Mouse (Mus musculus) cerebellum, adult 2 months (tissue): ENCODE measurements at regions not wholly inside any gene's neighbourhood (a gene's known extent, or its start where the extent isn't known, plus 50 kb on each side); places are given as distances from the start of the nearest gene placed in this dataset.

ENCODE experiments used
- DNase-seq, 2 experiments: peaks; one replicate each; pipeline ENCODE4 v3.0.0; 2021
- H3K27ac ChIP-seq: fragments of 200-500 bp; 2 replicates; pipeline ENCODE4 v1.5.1; 2012; ENCODE audit warnings: low read length, control low read depth, inconsistent platforms; ENCODE audit not compliant: insufficient read depth
- H3K27me3 ChIP-seq: fragments of 200-500 bp; 2 replicates; pipeline ENCODE4 v1.6.1; 2012; ENCODE audit warnings: inconsistent platforms, mild to moderate bottlenecking, low read length, moderate library complexity; ENCODE audit not compliant: control insufficient read depth, insufficient read depth
- H3K4me1 ChIP-seq: fragments of 200-500 bp; 2 replicates; pipeline ENCODE4 v1.6.1; 2011; ENCODE audit warnings: low read length; ENCODE audit not compliant: control insufficient read depth, insufficient read depth
- H3K4me3 ChIP-seq: fragments of 200-500 bp; replicated peaks from 2 replicates; pipeline ENCODE3; 2011; ENCODE audit warnings: mild to moderate bottlenecking, low read depth, low read length, control low read depth; ENCODE audit not compliant: insufficient read depth
- CTCF ChIP-seq: fragments of 200-500 bp; IDR thresholded peaks from 2 replicates; pipeline ENCODE4 v1.5.1; 2011; ENCODE audit warnings: low read depth, mild to moderate bottlenecking, control low read depth, low read length, moderate library complexity, borderline replicate concordance; ENCODE audit not compliant: insufficient read depth
- POLR2A ChIP-seq: fragments of 200-500 bp; IDR thresholded peaks from 2 replicates; pipeline ENCODE4 v1.6.1; 2011; ENCODE audit warnings: low read length, control low read depth, borderline replicate concordance; ENCODE audit not compliant: insufficient read depth
- WGBS: fragments of 180-500 bp; shearing (Covaris S2); methylation state at CpG from one replicate; pipeline ENCODE4 v1.1.7; 2018; 5-methylcytosine and 5-hydroxymethylcytosine counted together

DNA sequence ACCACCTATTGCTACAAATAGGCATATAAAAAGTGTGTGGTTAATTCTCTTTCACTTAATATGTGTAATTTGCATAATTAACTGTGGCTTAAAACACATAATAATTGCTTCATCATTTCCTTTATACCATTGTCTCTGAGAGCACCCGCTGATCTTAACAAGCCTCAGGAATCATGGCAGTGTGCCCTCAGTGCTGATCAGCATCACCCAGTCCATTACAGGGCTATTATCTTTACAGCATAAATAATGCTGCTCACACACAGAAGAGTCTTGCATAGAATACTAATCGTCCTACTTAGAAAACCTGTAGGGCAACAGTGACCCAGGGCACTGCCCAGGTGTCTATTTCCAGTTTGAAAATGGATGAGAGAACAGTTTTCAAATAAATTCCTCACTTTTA is 102.4 kb downstream of the Gm597 start:
- Histone ChIP-seq H3K27me3 (no peaks in the 10 kb centered on the region), H3K4me1 (no peaks in the 10 kb centered on the region), H3K4me3 (no peak overlapping the region), H3K27ac (no peak overlapping the region)
- TF ChIP-seq POLR2A (no peak), CTCF (no peak)
- DNase-seq = no peak
- 14% methylated on average over 2 of the region's 2 CpGs for WGBS

- no peak overlapping the region for H3K4me3 ChIP-seq
- no peak for DNase-seq
- H3K27ac ChIP-seq = no peak overlapping the region
- WGBS = 74% methylated on average over 1 of the region's 1 CpGs
- TF ChIP-seq CTCF = no peak
- TF ChIP-seq POLR2A = no peak
- no peaks in the 10 kb centered on the region for H3K4me1 ChIP-seq
- no peaks in the 10 kb centered on the region for H3K27me3 ChIP-seq
Observed at GRCm38 (mm10) chr1:28675336-28675735, 104.7 kb downstream of the Gm597 start.

- Histone ChIP-seq H3K4me3 (no peak overlapping the region), H3K27ac (no peak overlapping the region), H3K4me1 (no peaks in the 10 kb centered on the region), H3K27me3 (no peaks in the 10 kb centered on the region)
- TF ChIP-seq CTCF (no peak), POLR2A (no peak)
- 32% methylated on average over 4 of the region's 4 CpGs for WGBS
- no peak for DNase-seq
Observed at GRCm38 (mm10) chr1:28640818-28641217, 139.2 kb downstream of the Gm597 start.

- Histone ChIP-seq H3K27me3 (no peaks in the 10 kb centered on the region), H3K27ac (no peak overlapping the region), H3K4me1 (no peaks in the 10 kb centered on the region), H3K4me3 (no peak overlapping the region)
- 82% methylated on average over 9 of the region's 9 CpGs for WGBS
- DNase-seq = peak in 1 of 2 experiments; percentile 2
- TF ChIP-seq CTCF = no peak
- no peak for TF ChIP-seq POLR2A
Observed at GRCm38 (mm10) chr1:28622745-28623144, 157.3 kb downstream of the Gm597 start.

- Histone ChIP-seq H3K4me1 (no peaks in the 10 kb centered on the region), H3K4me3 (no peak overlapping the region), H3K27ac (no peak overlapping the region), H3K27me3 (no peaks in the 10 kb centered on the region)
- 60% methylated on average over 1 of the region's 1 CpGs for WGBS
- no peak for DNase-seq
- TF ChIP-seq POLR2A (no peak), CTCF (no peak)
Observed at GRCm38 (mm10) chr1:28602383-28602782, 177.7 kb downstream of the Gm597 start.

DNA sequence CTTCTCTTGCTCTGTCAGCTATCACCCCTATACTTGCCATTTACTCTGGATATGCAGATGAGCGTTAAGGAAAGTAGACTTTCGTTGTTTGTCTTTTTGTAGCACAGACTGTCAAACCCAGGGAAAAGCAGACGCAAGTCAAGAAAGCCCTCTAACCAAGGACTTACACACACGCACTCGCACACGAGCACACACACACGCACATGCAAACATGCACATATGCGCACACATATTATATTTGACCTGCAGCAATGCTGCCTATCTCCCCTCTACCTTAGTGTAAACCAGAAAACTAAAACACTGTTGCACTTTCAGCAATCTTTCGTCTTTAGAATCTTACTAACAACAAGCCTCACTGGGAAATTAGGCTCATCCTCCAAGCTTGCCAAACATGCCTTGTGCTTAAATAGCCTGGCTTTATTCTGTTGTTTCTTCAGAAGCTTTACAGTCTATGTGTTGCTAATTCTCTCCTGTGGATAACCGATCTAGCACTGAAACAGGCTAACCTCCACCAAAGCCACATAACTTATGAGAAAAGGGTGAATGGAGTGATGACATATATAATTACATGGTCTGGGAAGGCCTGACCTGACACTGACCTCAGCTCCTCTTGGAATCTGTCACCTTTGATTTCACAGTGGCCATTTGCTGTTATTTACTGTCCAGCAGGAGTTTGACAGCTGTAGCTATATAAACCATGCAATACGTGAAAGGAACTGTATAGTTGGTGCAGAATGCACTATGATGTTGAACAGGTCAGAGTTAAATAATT is 214.5 kb downstream of the Gm597 start:
- no peak for DNase-seq
- no peaks in the 10 kb centered on the region for H3K4me1 ChIP-seq
- no peaks in the 10 kb centered on the region for H3K27me3 ChIP-seq
- 85% methylated on average over 11 of the region's 11 CpGs for WGBS
- H3K4me3 ChIP-seq = no peak overlapping the region
- H3K27ac ChIP-seq = no peak overlapping the region
- TF ChIP-seq POLR2A (no peak), CTCF (no peak)

DNA sequence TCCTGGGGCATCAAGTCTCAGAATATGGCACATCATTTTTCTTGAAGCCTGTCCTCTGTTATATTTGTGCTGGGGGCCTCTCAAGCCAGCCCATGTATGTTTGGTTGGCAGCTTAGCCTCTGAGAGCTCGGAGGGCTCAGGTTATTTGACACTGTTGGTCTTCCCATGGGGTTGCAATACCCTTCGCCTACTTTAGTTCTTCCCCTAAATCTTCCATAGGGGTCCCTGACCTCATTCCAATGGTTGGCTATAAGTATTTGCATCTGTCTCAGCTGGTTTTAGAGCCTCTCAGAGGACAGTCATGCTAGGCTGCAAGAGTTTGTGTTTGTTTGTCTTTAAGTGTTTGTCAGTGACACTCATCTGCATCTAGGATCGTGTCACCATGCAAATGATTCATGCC is 216.2 kb downstream of the Gm597 start:
- Histone ChIP-seq H3K27ac (no peak overlapping the region), H3K4me3 (no peak overlapping the region), H3K4me1 (no peaks in the 10 kb centered on the region), H3K27me3 (no peaks in the 10 kb centered on the region)
- no peak for TF ChIP-seq CTCF
- no peak for TF ChIP-seq POLR2A
- DNase-seq = no peak
- WGBS = 76% methylated on average over 3 of the region's 3 CpGs
